Mouse (Mus musculus) CH12.LX (cell line): ENCODE measurements around the gene Krt222. TPM values are rescaled to one million over a fixed set of nuclear protein-coding genes. Genes with fewer than 3 reads are reported as not detected.

Source experiments
- DNase-seq: peaks from one replicate; pipeline ENCODE4 v3.0.0-alpha.2; 2013; ENCODE audit errors: extremely low read depth
- H3K27ac ChIP-seq: 2 replicates; pipeline ENCODE4 v1.5.1; 2012; ENCODE audit warnings: low read depth, mild to moderate bottlenecking, control low read depth, moderate library complexity; ENCODE audit not compliant: insufficient read depth
- H3K27me3 ChIP-seq: replicated peaks from 2 replicates; pipeline ENCODE3; 2012; ENCODE audit warnings: inconsistent platforms
- H3K36me3 ChIP-seq, 2 experiments: replicated peaks in 1 of 2; 2 replicates each; pipeline versions ENCODE3 to v1.6.1; 2012; ENCODE audit warnings: inconsistent platforms in 1 of 2, low read length in 1 of 2, mild to moderate bottlenecking in 1 of 2, mixed read lengths in 1 of 2, moderate library complexity in 1 of 2; ENCODE audit not compliant: control insufficient read depth in 1 of 2, insufficient read depth in 1 of 2
- H3K4me1 ChIP-seq, 2 experiments: 2 replicates each; pipeline ENCODE4 v1.6.1; 2012; ENCODE audit warnings: inconsistent platforms in 1 of 2, moderate library complexity in 1 of 2; ENCODE audit not compliant: insufficient read depth in 2 of 2, control insufficient read depth in 1 of 2
- H3K4me2 ChIP-seq: 2 replicates; pipeline ENCODE4 v1.6.1; 2012; ENCODE audit warnings: low read depth, mild to moderate bottlenecking, control low read depth; ENCODE audit not compliant: poor library complexity, insufficient read depth, severe bottlenecking
- H3K4me3 ChIP-seq, 3 experiments: fragments of 150-350 bp in 1 of 3; sonication (generic) in 1 of 3; replicated peaks in 1 of 3; 2 replicates each; pipeline versions ENCODE3 to v1.5.1; 2011 to 2012; ENCODE audit warnings: low read depth in 2 of 3, low read length in 2 of 3, mild to moderate bottlenecking in 2 of 3, moderate library complexity in 2 of 3, control low read depth in 1 of 3, improper control_type of control experiment in 1 of 3, inconsistent platforms in 1 of 3, mixed read lengths in 1 of 3; ENCODE audit not compliant: poor library complexity in 1 of 3
- H3K79me2 ChIP-seq: replicated peaks from 2 replicates; pipeline ENCODE4 v1.6.1; 2012; ENCODE audit warnings: mild to moderate bottlenecking, moderate library complexity; ENCODE audit not compliant: control insufficient read depth, poor library complexity, insufficient read depth, severe bottlenecking; ENCODE audit errors: extremely low read depth
- H3K9ac ChIP-seq: 2 replicates; pipeline ENCODE4 v1.6.1; 2012; ENCODE audit warnings: low read depth, mild to moderate bottlenecking, control low read depth, moderate library complexity; ENCODE audit not compliant: insufficient read depth
- H3K9me3 ChIP-seq: replicated peaks from 2 replicates; pipeline ENCODE3; 2012; ENCODE audit warnings: low read length, inconsistent platforms, mixed read lengths
- BHLHE40 ChIP-seq: IDR thresholded peaks from 2 replicates; pipeline ENCODE4 v1.6.1; 2011; ENCODE audit warnings: mild to moderate bottlenecking, low read depth, low read length, improper control_type of control experiment
- CHD2 ChIP-seq: IDR thresholded peaks from 2 replicates; pipeline ENCODE4 v1.6.1; 2011; ENCODE audit warnings: low read length, improper control_type of control experiment
- ELF1 ChIP-seq: IDR thresholded peaks from 2 replicates; pipeline ENCODE4 v1.6.1; 2014; ENCODE audit warnings: low read depth, mild to moderate bottlenecking, inconsistent platforms, low read length, improper control_type of control experiment
- EP300 ChIP-seq: IDR thresholded peaks from 2 replicates; pipeline ENCODE4 v1.6.1; 2011; ENCODE audit warnings: low read length, improper control_type of control experiment
- ETS1 ChIP-seq: conservative IDR thresholded peaks from 2 replicates; pipeline ENCODE4 v1.6.1; 2012; ENCODE audit warnings: low read depth, mild to moderate bottlenecking, inconsistent platforms, low read length, improper control_type of control experiment, moderate library complexity
- IRF4 ChIP-seq: IDR thresholded peaks from 2 replicates; pipeline ENCODE4 v1.6.1; 2014; ENCODE audit warnings: low read depth, mild to moderate bottlenecking, inconsistent platforms, low read length, improper control_type of control experiment
- JUN ChIP-seq: IDR thresholded peaks from 2 replicates; pipeline ENCODE4 v1.6.1; 2011; ENCODE audit warnings: low read depth, mild to moderate bottlenecking, low read length, improper control_type of control experiment, moderate library complexity; ENCODE audit not compliant: insufficient read depth
- JUND ChIP-seq: conservative IDR thresholded peaks from 2 replicates; pipeline ENCODE4 v1.6.1; 2011; ENCODE audit warnings: low read depth, low read length, improper control_type of control experiment
- KAT2A ChIP-seq: IDR thresholded peaks from 2 replicates; pipeline ENCODE4 v1.6.1; 2012; ENCODE audit warnings: low read length, improper control_type of control experiment, inconsistent platforms; ENCODE audit not compliant: insufficient replicate concordance
- MAFK ChIP-seq: IDR thresholded peaks from 2 replicates; pipeline ENCODE4 v1.6.1; 2011; ENCODE audit warnings: low read length, improper control_type of control experiment; ENCODE audit not compliant: insufficient replicate concordance
- MEF2A ChIP-seq: IDR thresholded peaks from 2 replicates; pipeline ENCODE4 v1.6.1; 2014; ENCODE audit warnings: low read depth, mild to moderate bottlenecking, inconsistent platforms, low read length, improper control_type of control experiment, borderline replicate concordance
- MXI1 ChIP-seq: IDR thresholded peaks from 2 replicates; pipeline ENCODE4 v1.6.1; 2011; ENCODE audit warnings: mild to moderate bottlenecking, low read depth, low read length, improper control_type of control experiment
- MYC ChIP-seq: IDR thresholded peaks from 2 replicates; pipeline ENCODE4 v1.6.1; 2011; ENCODE audit warnings: low read depth, mild to moderate bottlenecking, improper control_type of control experiment, low read length
- NELFE ChIP-seq: IDR thresholded peaks from 2 replicates; pipeline ENCODE4 v1.6.1; 2011; ENCODE audit warnings: low read depth, low read length, improper control_type of control experiment
- NRF1 ChIP-seq: IDR thresholded peaks from 2 replicates; pipeline ENCODE4 v1.6.1; 2014; ENCODE audit warnings: low read depth, mild to moderate bottlenecking, inconsistent platforms, low read length, improper control_type of control experiment, moderate library complexity
- POLR2A ChIP-seq: IDR thresholded peaks from 2 replicates; pipeline ENCODE4 v1.6.1; 2011; ENCODE audit warnings: low read depth, mild to moderate bottlenecking, improper control_type of control experiment, low read length
- POLR2AphosphoS2 ChIP-seq: IDR thresholded peaks from 2 replicates; pipeline ENCODE4 v1.6.1; 2011; ENCODE audit warnings: low read depth, low read length, improper control_type of control experiment
- RCOR1 ChIP-seq: conservative IDR thresholded peaks from 2 replicates; pipeline ENCODE4 v1.6.1; 2012; ENCODE audit warnings: low read depth, mild to moderate bottlenecking, inconsistent platforms, low read length, improper control_type of control experiment
- SMC3 ChIP-seq: IDR thresholded peaks from 2 replicates; pipeline ENCODE4 v1.6.1; 2011; ENCODE audit warnings: low read depth, low read length, improper control_type of control experiment
- TBP ChIP-seq: conservative IDR thresholded peaks from 2 replicates; pipeline ENCODE4 v1.6.1; 2011; ENCODE audit warnings: low read depth, low read length, improper control_type of control experiment
- TCF12 ChIP-seq: IDR thresholded peaks from 2 replicates; pipeline ENCODE4 v1.6.1; 2014; ENCODE audit warnings: low read depth, mild to moderate bottlenecking, inconsistent platforms, low read length, improper control_type of control experiment
- USF1 ChIP-seq: IDR thresholded peaks from 2 replicates; pipeline ENCODE4 v1.6.1; 2014; ENCODE audit warnings: low read depth, mild to moderate bottlenecking, inconsistent platforms, low read length, improper control_type of control experiment
- USF2 ChIP-seq: conservative IDR thresholded peaks from 2 replicates; pipeline ENCODE4 v1.6.1; 2011; ENCODE audit warnings: low read depth, low read length, improper control_type of control experiment
- ZC3H11A ChIP-seq: IDR thresholded peaks from 2 replicates; pipeline ENCODE4 v1.6.1; 2012; ENCODE audit warnings: low read depth, mild to moderate bottlenecking, inconsistent platforms, low read length, improper control_type of control experiment
- ZKSCAN1 ChIP-seq: IDR thresholded peaks from 2 replicates; pipeline ENCODE4 v1.6.1; 2012; ENCODE audit warnings: low read depth, inconsistent platforms, low read length, improper control_type of control experiment, borderline replicate concordance
- ZMIZ1 ChIP-seq: IDR thresholded peaks from 2 replicates; pipeline ENCODE4 v1.6.1; 2012; ENCODE audit warnings: low read depth, mild to moderate bottlenecking, inconsistent platforms, low read length, improper control_type of control experiment
- dilution Hi-C: fragments of 300-500 bp; cut with MboI; formaldehyde crosslinking; loops from 2 replicates; pipeline ENCODE4 v1.14.3; 2020; ENCODE audit warnings: low sequenced_read_pairs; ENCODE audit not compliant: extremely low pct_unique_long_range_greater_than_20kb, extremely low pct_ligation_motif_present
- in situ Hi-C: fragments of 300-500 bp; cut with MboI; formaldehyde crosslinking; loops from 3 replicates; pipeline ENCODE4 v1.14.3; 2019; ENCODE audit warnings: low sequenced_read_pairs, low pct_ligation_motif_present, low pct_unique_long_range_greater_than_20kb, mixed read lengths
- polyA plus RNA-seq: library from polyadenylated mRNA; unstranded; fragments of >175 nt; gene quantifications from 2 replicates; pipeline ENCODE4 v1.2.1, GENCODE M21; 2012; ENCODE audit warnings: low read depth; ENCODE audit not compliant: insufficient read length
- total RNA-seq, 2 experiments: library from RNA; depleted of rRNA; stranded (reverse); fragments of 300-350 nt in 1 of 2; fragments of >200 nt in 1 of 2; gene quantifications; 2 replicates each; pipeline ENCODE4 v1.2.3; 2012 to 2014

Gene Krt222
- 15.4 and 22.0 TPM in 2 replicates for total RNA-seq (2012; rRNA removed)
- total RNA-seq (2014; rRNA removed): 22.9 TPM in 2 replicates
- polyA plus RNA-seq: 24.4 and 29.3 TPM in 2 replicates

DNA sequence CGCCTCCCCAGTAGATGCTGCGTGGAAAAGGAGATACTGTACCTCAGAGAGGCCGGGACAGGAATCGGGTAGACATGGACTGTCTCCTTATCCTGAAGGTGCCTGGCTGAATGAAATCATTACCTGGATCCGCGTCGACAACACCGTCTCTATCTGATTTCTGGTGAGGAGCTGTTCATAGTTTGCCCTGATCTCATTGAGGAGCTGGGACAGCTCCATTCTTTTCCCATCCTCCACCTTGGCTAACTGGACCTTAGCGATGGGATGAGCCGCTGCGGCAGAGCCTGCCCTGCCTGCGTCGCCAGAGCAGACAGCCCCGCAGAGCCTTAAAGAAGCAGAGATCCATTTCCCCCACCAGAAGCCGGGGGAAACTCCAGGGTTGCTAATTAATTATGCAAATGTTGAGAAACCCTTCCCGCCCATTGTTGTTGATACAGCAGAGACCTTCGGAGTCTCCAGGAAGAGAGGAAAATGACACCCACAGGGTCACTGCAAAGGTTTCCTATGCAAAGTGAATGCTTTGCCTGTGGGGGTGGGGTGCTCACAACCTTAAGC, at the start of gene Krt222:
TSS of gene Krt222 (minus strand) at position 266 of the 555 bp plus-strand sequence.
- H3K79me2 ChIP-seq: peaks cover 6% of the 10 kb centered on the region; the same call in 1 of the 2 replicates
- no peaks in the 10 kb centered on the region for H3K9me3 ChIP-seq
- peaks cover 17 to 31% of the 10 kb centered on the region in 2 experiments for H3K4me1 ChIP-seq
- peak; percentile 96 for DNase-seq
- in situ Hi-C loops: loop anchor here (5.0 to 10.0 kb wide), 2 partner anchors 47 to 89 kb away; partner anchors contain the start of gene Ccr7
- peak within 1 kb of the TSS; percentile 75 for H3K9ac ChIP-seq
- peak within 1 kb of the TSS; percentile 78 for H3K27ac ChIP-seq
- no peaks in the 10 kb centered on the region for H3K27me3 ChIP-seq
- H3K36me3 ChIP-seq: peaks cover 7 to 17% of the 10 kb centered on the region in 2 experiments
- H3K4me3 ChIP-seq: peak within 1 kb of the TSS; percentile 65 to 84 (median 78)
- peak within 1 kb of the TSS; percentile 65; the same call in 1 of the 2 replicates for H3K4me2 ChIP-seq
- TF ChIP-seq POLR2A (peak; percentile 81), JUN (0 out of 2 replicates have a peak, but pooled peaks have one; percentile 1), RCOR1 (no peak), TCF12 (peak; percentile 63; the same call in 1 of the 2 replicates), TBP (peak; percentile 55; the same call in 1 of the 2 replicates), IRF4 (peak; percentile 76), NELFE (peak; percentile 75), ZC3H11A (no peak), KAT2A (no peak), EP300 (peak; percentile 59; the same call in 1 of the 2 replicates), MXI1 (peak; percentile 47; the same call in 1 of the 2 replicates), USF1 (no peak), JUND (0 out of 2 replicates have a peak, but pooled peaks have one; percentile 3), NRF1 (0 out of 2 replicates have a peak, but pooled peaks have one; percentile 6), MEF2A (peak; percentile 73; the same call in 1 of the 2 replicates), ELF1 (peak; percentile 80), USF2 (no peak), CHD2 (peak; percentile 87), SMC3 (no peak), MYC (no peak; the same call in 1 of the 2 replicates), MAFK (0 out of 2 replicates have a peak, but pooled peaks have one; percentile 26), ETS1 (peak; percentile 93), ZMIZ1 (no peak; the same call in 1 of the 2 replicates), BHLHE40 (peak; percentile 74), ZKSCAN1 (no peak), POLR2AphosphoS2 (no peak)
- TF ChIP-seq, all 38 proteins: peak for 16
- dilution Hi-C loops: no loop called here
